Comparison of ENCODE assay signal across 8 mouse cellular contexts in the genomic region with DNA sequence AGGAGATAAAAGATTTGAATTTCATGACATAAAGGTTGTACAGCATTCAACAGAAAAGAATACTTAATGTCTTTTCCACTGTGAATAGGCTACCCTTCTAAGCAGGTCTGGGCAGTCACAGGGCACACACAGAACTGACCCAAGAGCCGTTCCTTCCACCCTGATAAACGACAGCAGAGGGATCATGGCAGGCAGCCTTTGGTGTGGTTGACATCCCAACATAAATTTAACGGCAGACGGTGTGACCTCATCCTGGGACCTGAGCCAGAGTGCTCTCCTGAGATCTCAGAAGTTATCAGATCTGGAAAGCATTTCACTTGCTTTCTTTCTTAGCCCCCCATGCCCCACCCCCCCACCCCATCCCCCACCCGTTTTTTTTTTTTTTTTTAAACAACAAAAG.
DNase-seq lines count a peak whose midpoint lies in the region.

No protein-coding gene starts in this region.

- intact Hi-C loops in gastrocnemius, postnatal 14 days (cut with DNase I; ENCODE audit: low total_unique reads): no loop called here
- intact Hi-C loops in left cerebral cortex, postnatal 10 days (cut with DNase I): no loop called here

- peak; percentile 5 to 9 for DNase-seq in cerebellum, adult 18-20 months
- no peak for DNase-seq in cerebellum, adult 11-12 months
- peak; percentile 26 for DNase-seq in NIH3T3 (ENCODE audit: low read depth)
- peak; percentile 33 for DNase-seq in gastrocnemius, postnatal 14 days
- peak; percentile 56 to 66 for DNase-seq in kidney, postnatal 36 days
- no peak for DNase-seq in layer of hippocampus, postnatal 36 days
- no peak for DNase-seq in c-Kit-positive CD71-positive TER-119-positive erythroid progenitor cells, embryonic 14.5 days (ENCODE audit: low spot score)
- no peak for DNase-seq in left cerebral cortex, postnatal 10 days (ENCODE audit: extremely low spot score in 1 of 2, low spot score in 2 of 2)

Comparison
In these comparisons a context has a peak if more than half of its experiments do, and no peak if none do; other contexts are left out.
1. DNase-seq: peak in cerebellum, adult 18-20 months (2 of 2), NIH3T3 (single experiment), gastrocnemius, postnatal 14 days (single experiment) and kidney, postnatal 36 days (2 of 2); none in cerebellum, adult 11-12 months (single experiment), layer of hippocampus, postnatal 36 days (0 of 2), c-Kit-positive CD71-positive TER-119-positive erythroid progenitor cells, embryonic 14.5 days (single experiment) and left cerebral cortex, postnatal 10 days (0 of 2).